Mouse (Mus musculus) liver, embryonic 13.5 days (tissue): ENCODE data around the gene Atg9b. TPM values are rescaled to one million over a fixed set of nuclear protein-coding genes. Genes with fewer than 3 reads are reported as not detected.

Experiments used
- ATAC-seq: fragments of 200-750 bp; cut with Nextera tagmentation; 2 replicates; pipeline ENCODE4 v1.8.0; 2017; ENCODE audit warnings: low read depth, mild to moderate bottlenecking, moderate number of reproducible peaks, moderate library complexity
- DNase-seq: peaks from one replicate; pipeline ENCODE4 v3.0.0; 2022
- H3K27ac ChIP-seq: fragments of 300-500 bp; sonication (generic); 2 replicates; pipeline ENCODE4 v1.5.1; 2015; ENCODE audit warnings: moderate library complexity, mild to moderate bottlenecking, inconsistent platforms
- H3K27me3 ChIP-seq: fragments of 300-500 bp; sonication (generic); 2 replicates; pipeline ENCODE4 v1.6.1; 2015; ENCODE audit warnings: mild to moderate bottlenecking, inconsistent platforms
- H3K36me3 ChIP-seq: fragments of 300-500 bp; sonication (generic); 2 replicates; pipeline ENCODE4 v1.6.1; 2015; ENCODE audit warnings: mild to moderate bottlenecking, inconsistent platforms
- H3K4me1 ChIP-seq: fragments of 300-500 bp; sonication (generic); replicated peaks from 2 replicates; pipeline ENCODE4 v1.6.1; 2015; ENCODE audit warnings: inconsistent platforms
- H3K4me2 ChIP-seq: fragments of 300-500 bp; sonication (generic); 2 replicates; pipeline ENCODE4 v1.6.1; 2015; ENCODE audit warnings: inconsistent platforms, mild to moderate bottlenecking, moderate library complexity
- H3K4me3 ChIP-seq: fragments of 300-500 bp; sonication (generic); replicated peaks from 2 replicates; pipeline ENCODE4 v1.5.1; 2015; ENCODE audit warnings: mild to moderate bottlenecking, inconsistent platforms
- H3K9ac ChIP-seq: fragments of 300-500 bp; sonication (generic); 2 replicates; pipeline ENCODE4 v1.6.1; 2015; ENCODE audit warnings: mild to moderate bottlenecking, inconsistent platforms
- H3K9me3 ChIP-seq: fragments of 300-500 bp; sonication (generic); replicated peaks from 2 replicates; pipeline ENCODE4 v1.6.1; 2016; ENCODE audit warnings: inconsistent platforms
- WGBS: fragments of 180-500 bp; shearing (Covaris S2); methylation state at CpG from one replicate; pipeline ENCODE4 v1.1.7; 2015; ENCODE audit not compliant: insufficient replicate concordance; 5-methylcytosine and 5-hydroxymethylcytosine counted together
- polyA plus RNA-seq: library from polyadenylated mRNA; unstranded; fragments of >200 nt; fragmentation: Nextera tagmentation; extraction: Ambion mirVana; gene quantifications from 2 replicates; pipeline ENCODE4 v1.2.1, GENCODE M21; 2015

The Atg9b gene
- polyA plus RNA-seq, 1 experiment from 2014 or later, result 0.56 TPM

DNA sequence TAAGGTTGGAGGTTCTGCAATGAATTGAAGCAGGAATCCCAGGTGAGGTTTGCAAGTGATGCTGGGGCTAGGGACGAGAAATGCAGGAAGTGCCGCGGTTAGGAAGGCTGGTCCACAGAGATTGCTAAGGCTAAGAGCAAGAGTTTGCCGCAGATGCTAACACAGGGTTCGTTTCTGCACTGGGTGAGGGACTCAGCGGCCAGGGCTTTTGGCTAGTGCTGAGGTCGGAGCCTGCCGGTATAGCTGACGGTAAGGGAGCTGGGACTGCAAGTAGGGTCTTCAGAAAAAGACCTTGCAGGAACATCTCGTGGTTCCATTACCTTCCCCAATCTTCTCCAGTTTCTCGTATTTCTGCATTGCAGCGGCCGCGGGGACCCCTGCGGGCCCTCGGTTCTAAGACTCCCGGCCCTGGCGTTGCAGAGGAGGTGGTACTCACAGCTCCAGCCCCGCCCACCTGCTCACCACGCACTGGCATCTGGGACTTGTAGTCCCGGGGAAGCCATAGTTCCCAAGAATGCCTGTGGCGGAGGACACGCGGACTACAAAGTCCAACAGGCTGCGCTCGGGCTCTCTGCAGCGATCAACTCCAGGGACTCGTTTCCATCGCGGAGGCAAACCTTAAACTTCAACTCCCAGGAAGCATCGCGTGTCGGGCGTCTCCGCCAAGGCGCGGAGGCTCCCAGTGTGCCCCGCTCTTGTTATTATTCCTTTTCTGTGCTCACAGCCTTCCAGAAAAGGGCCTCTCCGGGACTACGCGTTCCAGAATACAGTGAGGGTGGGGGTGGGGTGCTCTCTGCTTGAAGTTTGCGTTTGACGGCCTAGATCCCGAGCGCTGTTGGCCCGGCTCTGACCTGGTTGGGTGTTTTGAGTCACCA lies 31.4 kb upstream of the Atg9b start, which contains the start of the genes Cdk5 and Slc4a2:
Cdk5 (minus strand) TSS at position 402 of the 875 bp plus-strand sequence.
Slc4a2 (plus strand) TSS at position 709 of the 875 bp plus-strand sequence.
- H3K4me3 ChIP-seq, result peak within 1 kb of the TSS; percentile 69
- WGBS, result under 1% methylated on average over 46 of the region's 46 CpGs
- H3K4me2 ChIP-seq, result peak within 1 kb of the TSS; percentile 94
- H3K36me3 ChIP-seq, result peaks cover 12% of the 10 kb centered on the region
- DNase-seq (peak; percentile 96), ATAC-seq (peak; percentile 92)
- peak within 1 kb of the TSS; percentile 88 for H3K9ac ChIP-seq
- H3K4me1 ChIP-seq, result peaks cover 50% of the 10 kb centered on the region
- peak within 1 kb of the TSS; percentile 94 for H3K27ac ChIP-seq
- no peaks in the 10 kb centered on the region for H3K9me3 ChIP-seq
- H3K27me3 ChIP-seq, result no peaks in the 10 kb centered on the region

DNA sequence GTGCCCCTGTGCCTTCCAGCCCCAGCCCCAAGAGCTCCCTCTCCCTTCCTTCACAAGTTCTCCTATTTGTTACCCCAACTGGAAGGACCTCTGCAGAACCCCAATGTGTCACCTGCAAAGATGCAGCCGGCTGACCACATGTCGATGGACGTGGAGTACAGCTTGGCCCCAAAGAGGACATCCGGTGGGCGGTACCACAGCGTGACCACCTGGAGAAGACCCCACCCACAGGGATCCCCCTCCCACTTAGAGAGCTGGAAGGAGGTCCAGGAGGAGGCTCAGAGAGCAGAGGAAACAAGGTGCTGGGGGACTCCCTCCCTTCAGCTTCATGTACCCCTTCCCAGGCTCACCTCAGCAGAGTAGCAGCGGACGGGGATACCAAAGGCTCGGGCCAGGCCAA lies 28.4 kb upstream of the Atg9b start:
- H3K36me3 ChIP-seq, result peaks cover 12% of the 10 kb centered on the region
- H3K27ac ChIP-seq, result no peak overlapping the region
- H3K9me3 ChIP-seq, result no peaks in the 10 kb centered on the region
- 87% methylated on average over 9 of the region's 9 CpGs for WGBS
- no peak overlapping the region for H3K4me3 ChIP-seq
- ATAC-seq (no peak), DNase-seq (no peak)
- peaks cover 5% of the 10 kb centered on the region; the same call in 1 of the 2 replicates for H3K27me3 ChIP-seq
- no peak overlapping the region for H3K4me2 ChIP-seq
- peaks cover 23% of the 10 kb centered on the region for H3K4me1 ChIP-seq
- H3K9ac ChIP-seq, result no peak overlapping the region

GRCm38 (mm10) chr5:24417587-24417986 lies 25.6 kb upstream of the Atg9b start:
- Histone ChIP-seq H3K27ac (no peak overlapping the region), H3K27me3 (peaks cover 29% of the 10 kb centered on the region), H3K9ac (no peak overlapping the region), H3K36me3 (peaks cover 12% of the 10 kb centered on the region), H3K9me3 (no peaks in the 10 kb centered on the region), H3K4me1 (peaks cover 7% of the 10 kb centered on the region), H3K4me3 (no peak overlapping the region), H3K4me2 (no peak overlapping the region)
- DNase-seq (no peak), ATAC-seq (no peak)
- WGBS, result 76% methylated on average over 10 of the region's 10 CpGs

DNA sequence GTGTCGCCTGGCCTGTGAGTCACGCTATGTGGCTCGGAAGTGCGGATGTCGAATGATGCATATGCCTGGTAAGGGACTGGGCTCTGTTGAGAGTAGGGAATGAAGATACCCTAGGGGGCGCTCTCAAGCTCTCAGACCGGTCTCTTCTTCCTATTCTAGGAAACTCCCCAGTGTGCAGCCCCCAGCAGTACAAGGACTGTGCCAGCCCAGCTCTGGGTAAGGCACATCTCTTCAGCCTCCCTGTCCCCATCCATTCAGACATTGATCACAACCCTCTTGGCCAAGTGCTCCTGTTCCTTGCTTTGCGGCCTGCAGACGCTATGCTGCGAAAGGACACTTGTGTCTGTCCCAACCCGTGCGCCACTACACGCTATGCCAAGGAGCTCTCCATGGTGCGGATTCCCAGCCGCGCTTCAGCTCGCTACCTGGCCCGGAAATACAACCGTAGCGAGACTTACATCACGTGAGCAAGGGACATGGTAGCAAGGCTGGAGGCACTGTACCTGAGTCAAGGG lies 24.3 kb upstream of the Atg9b start:
- ATAC-seq, result peak; percentile 63
- H3K36me3 ChIP-seq, result peaks cover 12% of the 10 kb centered on the region
- H3K27me3 ChIP-seq, result peaks cover 42% of the 10 kb centered on the region
- no peak overlapping the region for H3K27ac ChIP-seq
- H3K4me3 ChIP-seq, result no peak overlapping the region
- no peak overlapping the region for H3K9ac ChIP-seq
- 9% methylated on average over 21 of the region's 21 CpGs for WGBS
- H3K9me3 ChIP-seq, result no peaks in the 10 kb centered on the region
- peaks cover 3% of the 10 kb centered on the region; the same call in 1 of the 2 replicates for H3K4me1 ChIP-seq
- no peak overlapping the region for H3K4me2 ChIP-seq
- peak; percentile 48 for DNase-seq

GRCm38 (mm10) chr5:24413938-24414337 lies 22.0 kb upstream of the Atg9b start:
- Histone ChIP-seq H3K4me1 (peaks cover 3% of the 10 kb centered on the region; the same call in 1 of the 2 replicates), H3K27ac (no peak overlapping the region), H3K36me3 (0 out of 2 replicates have a peak, but pooled peaks cover 2% of the 10 kb centered on the region), H3K27me3 (peaks cover 45% of the 10 kb centered on the region), H3K4me3 (no peak overlapping the region), H3K9ac (no peak overlapping the region), H3K9me3 (no peaks in the 10 kb centered on the region), H3K4me2 (no peak overlapping the region)
- WGBS, result 69% methylated on average over 13 of the region's 13 CpGs
- no peak for DNase-seq
- ATAC-seq, result no peak

- 32% methylated on average over 11 of the region's 11 CpGs for WGBS
- Histone ChIP-seq H3K27ac (no peak within 1 kb of the TSS), H3K9me3 (no peaks in the 10 kb centered on the region), H3K4me3 (no peak within 1 kb of the TSS), H3K36me3 (0 out of 2 replicates have a peak, but pooled peaks cover under 1% of the 10 kb centered on the region), H3K9ac (no peak within 1 kb of the TSS), H3K4me2 (no peak within 1 kb of the TSS), H3K4me1 (peaks cover 3% of the 10 kb centered on the region; the same call in 1 of the 2 replicates), H3K27me3 (peaks cover 45% of the 10 kb centered on the region)
- ATAC-seq (no peak), DNase-seq (no peak)
Observed at GRCm38 (mm10) chr5:24413042-24413693, 21.2 kb upstream of the Atg9b start, which contains the start of gene Asic3. Asic3 (plus strand) TSS chr5:24413392.

- Histone ChIP-seq H3K36me3 (peaks cover 10% of the 10 kb centered on the region), H3K9ac (no peak overlapping the region), H3K4me3 (no peak overlapping the region), H3K4me1 (peaks cover 3% of the 10 kb centered on the region; the same call in 1 of the 2 replicates), H3K27ac (no peak overlapping the region), H3K9me3 (no peaks in the 10 kb centered on the region), H3K4me2 (no peak overlapping the region), H3K27me3 (peaks cover 45% of the 10 kb centered on the region)
- ATAC-seq (no peak), DNase-seq (no peak)
- 69% methylated on average over 2 of the region's 2 CpGs for WGBS
Observed at GRCm38 (mm10) chr5:24412063-24412462, 20.1 kb upstream of the Atg9b start.

GRCm38 (mm10) chr5:24409466-24409865 lies 17.5 kb upstream of the Atg9b start:
- no peak overlapping the region for H3K4me2 ChIP-seq

DNA sequence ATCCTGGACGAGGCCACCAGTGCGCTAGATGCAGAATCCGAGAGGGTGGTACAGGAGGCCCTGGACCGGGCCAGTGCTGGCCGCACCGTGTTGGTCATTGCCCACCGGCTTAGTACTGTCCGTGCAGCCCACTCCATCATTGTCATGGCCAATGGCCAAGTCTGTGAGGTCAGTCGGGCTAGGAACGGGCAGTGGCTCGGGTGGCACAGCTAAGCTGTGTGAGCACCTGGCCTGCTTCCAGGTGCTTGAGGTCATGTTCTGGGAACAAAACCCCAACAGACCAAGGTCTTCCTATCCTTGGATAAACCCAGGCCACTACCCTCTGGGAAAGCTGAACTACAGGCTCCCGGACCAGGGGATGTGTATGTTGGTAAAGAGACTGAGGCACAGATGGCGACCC lies 16.7 kb upstream of the Atg9b start:
- H3K4me3 ChIP-seq, result no peak overlapping the region
- peaks cover 36% of the 10 kb centered on the region for H3K36me3 ChIP-seq
- DNase-seq, result no peak
- no peak overlapping the region for H3K27ac ChIP-seq
- ATAC-seq, result no peak
- peaks cover 22% of the 10 kb centered on the region for H3K4me1 ChIP-seq
- no peak overlapping the region for H3K9ac ChIP-seq
- H3K9me3 ChIP-seq, result no peaks in the 10 kb centered on the region
- H3K27me3 ChIP-seq, result peaks cover 27% of the 10 kb centered on the region
- WGBS, result 76% methylated on average over 13 of the region's 13 CpGs
- H3K4me2 ChIP-seq, result no peak overlapping the region

More at GRCm38 (mm10) chr5:24409466-24409865, 17.5 kb upstream of the Atg9b start:
- Histone ChIP-seq H3K4me3 (no peak overlapping the region), H3K36me3 (peaks cover 30% of the 10 kb centered on the region), H3K9me3 (no peaks in the 10 kb centered on the region), H3K27me3 (peaks cover 35% of the 10 kb centered on the region), H3K9ac (no peak overlapping the region), H3K4me1 (peaks cover 15% of the 10 kb centered on the region), H3K27ac (no peak overlapping the region)
- 75% methylated on average over 2 of the region's 2 CpGs for whole genome bisulfite sequencing
- ATAC-seq (no peak), DNase-seq (no peak)

GRCm38 (mm10) chr5:24405389-24405876 lies 13.5 kb upstream of the Atg9b start:
- ATAC-seq (no peak), DNase-seq (no peak)
- 58% methylated on average over 3 of the region's 3 CpGs for WGBS
- Histone ChIP-seq H3K4me3 (no peak overlapping the region), H3K9ac (no peak overlapping the region), H3K27me3 (no peaks in the 10 kb centered on the region), H3K9me3 (no peaks in the 10 kb centered on the region), H3K4me2 (no peak overlapping the region), H3K36me3 (peaks cover 67% of the 10 kb centered on the region), H3K4me1 (peaks cover 22% of the 10 kb centered on the region), H3K27ac (peak overlapping the region; percentile 2; the same call in 1 of the 2 replicates)
